Mouse (Mus musculus): ENCODE measurements around the gene Olfr168. TPM values are rescaled to one million over a fixed set of nuclear protein-coding genes. Genes with fewer than 3 reads are reported as not detected.
"Not testable (repeated sequence)": the region's sequence is repeated elsewhere in the genome, so short reads cannot be mapped to it uniquely, and the experiment has no call there.

The Olfr168 gene
- polyA plus RNA-seq (2015; fragmentation: Nextera tagmentation; extraction: Ambion mirVana): not detected in 2 replicates

GRCm38 (mm10) chr16:19535455-19535854, at the start of gene Olfr168:
Olfr168 (minus strand) TSS chr16:19535555.
- no peaks in the 10 kb centered on the region for H3K27me3 ChIP-seq
- no peak within 1 kb of the TSS for H3K4me3 ChIP-seq
- ATAC-seq (ENCODE audit: insufficient number of reproducible peaks, insufficient read depth, low FRiP score, low TSS enrichment, low read depth): no peak
- no peak within 1 kb of the TSS for H3K4me2 ChIP-seq
- peaks cover 4% of the 10 kb centered on the region; the same call in 1 of the 2 replicates for H3K9me3 ChIP-seq
- no peak within 1 kb of the TSS for H3K27ac ChIP-seq
- H3K9ac ChIP-seq: no peak within 1 kb of the TSS
- H3K4me1 ChIP-seq: no peaks in the 10 kb centered on the region
- H3K36me3 ChIP-seq: no peaks in the 10 kb centered on the region

- H3K4me3 ChIP-seq; H3K9me3 ChIP-seq; H3K27me3 ChIP-seq; ATAC-seq (ENCODE audit: insufficient number of reproducible peaks, insufficient read depth, low FRiP score, low TSS enrichment, low read depth); H3K27ac ChIP-seq; H3K9ac ChIP-seq; H3K36me3 ChIP-seq; H3K4me2 ChIP-seq; H3K4me1 ChIP-seq: not testable (repeated sequence)
- WGBS: 95% methylated on average over 2 of the region's 2 CpGs
Measured at GRCm38 (mm10) chr16:19571709-19572108, 36.4 kb upstream of the Olfr168 start, which contains the start of gene Olfr169. Olfr169 (minus strand) TSS chr16:19571809.

- H3K9me3 ChIP-seq; H3K4me2 ChIP-seq; H3K27me3 ChIP-seq; H3K36me3 ChIP-seq; H3K4me3 ChIP-seq; H3K4me1 ChIP-seq; ATAC-seq (ENCODE audit: insufficient number of reproducible peaks, insufficient read depth, low FRiP score, low TSS enrichment, low read depth); H3K27ac ChIP-seq; H3K9ac ChIP-seq: not testable (repeated sequence)
- WGBS: 87% methylated on average over 7 of the region's 7 CpGs
Measured at GRCm38 (mm10) chr16:19553429-19553828, 18.1 kb upstream of the Olfr168 start.

- not testable (repeated sequence) for H3K36me3 ChIP-seq, H3K4me1 ChIP-seq
- 84% methylated on average over 3 of the region's 3 CpGs for WGBS
Measured at GRCm38 (mm10) chr16:19552246-19552645, 16.9 kb upstream of the Olfr168 start.

GRCm38 (mm10) chr16:19522166-19522565, 13.2 kb downstream of the Olfr168 start, which contains the start of gene Olfr167:
Olfr167 (minus strand) TSS chr16:19522266.
- no peak within 1 kb of the TSS for H3K27ac ChIP-seq
- ATAC-seq (ENCODE audit: insufficient number of reproducible peaks, insufficient read depth, low FRiP score, low TSS enrichment, low read depth): no peak
- H3K36me3 ChIP-seq: no peaks in the 10 kb centered on the region
- H3K9ac ChIP-seq: no peak within 1 kb of the TSS
- WGBS: 93% methylated on average over 2 of the region's 2 CpGs
- H3K4me1 ChIP-seq: no peaks in the 10 kb centered on the region
- no peaks in the 10 kb centered on the region for H3K27me3 ChIP-seq
- no peaks in the 10 kb centered on the region for H3K9me3 ChIP-seq
- H3K4me3 ChIP-seq: no peak within 1 kb of the TSS
- no peak within 1 kb of the TSS for H3K4me2 ChIP-seq

More at GRCm38 (mm10) chr16:19552246-19552645, 16.9 kb upstream of the Olfr168 start:
- not testable (repeated sequence) for ATAC-seq (ENCODE audit: insufficient number of reproducible peaks, insufficient read depth, low FRiP score, low TSS enrichment, low read depth); H3K27me3 ChIP-seq; H3K4me2 ChIP-seq; H3K9ac ChIP-seq; H3K27ac ChIP-seq; H3K9me3 ChIP-seq; H3K4me3 ChIP-seq

- Histone ChIP-seq H3K36me3 (no peaks in the 10 kb centered on the region), H3K4me3 (no peak within 1 kb of the TSS), H3K9me3 (no peaks in the 10 kb centered on the region), H3K27me3 (no peaks in the 10 kb centered on the region), H3K4me2 (no peak within 1 kb of the TSS), H3K27ac (no peak within 1 kb of the TSS), H3K9ac (no peak within 1 kb of the TSS), H3K4me1 (no peaks in the 10 kb centered on the region)
- ATAC-seq (ENCODE audit: insufficient number of reproducible peaks, insufficient read depth, low FRiP score, low TSS enrichment, low read depth): no peak
Measured at GRCm38 (mm10) chr16:19483394-19483793, 52.0 kb downstream of the Olfr168 start, which contains the start of gene Olfr166. Olfr166 (plus strand) TSS chr16:19483694.

Other genes with a start within 250 kb of the Olfr168 start
- not detected in 2 replicates for gene Olfr164, start 221.5 kb downstream of the Olfr168 start, polyA plus RNA-seq (2015; fragmentation: Nextera tagmentation; extraction: Ambion mirVana)
- gene Olfr165, start 112.4 kb downstream of the Olfr168 start, polyA plus RNA-seq (2015; fragmentation: Nextera tagmentation; extraction: Ambion mirVana): not detected in 2 replicates
- gene Olfr166, start 51.9 kb downstream of the Olfr168 start, polyA plus RNA-seq (2015; fragmentation: Nextera tagmentation; extraction: Ambion mirVana): not detected in 2 replicates
- gene Olfr167, start 13.3 kb downstream of the Olfr168 start, polyA plus RNA-seq (2015; fragmentation: Nextera tagmentation; extraction: Ambion mirVana): not detected in 2 replicates
- not detected in 2 replicates for gene Olfr169, start 36.3 kb upstream of the Olfr168 start, polyA plus RNA-seq (2015; fragmentation: Nextera tagmentation; extraction: Ambion mirVana)
- gene Olfr170, start 76.3 kb upstream of the Olfr168 start, polyA plus RNA-seq (2015; fragmentation: Nextera tagmentation; extraction: Ambion mirVana): not detected in 2 replicates
- not detected in 2 replicates for gene Olfr171, start 94.4 kb upstream of the Olfr168 start, polyA plus RNA-seq (2015; fragmentation: Nextera tagmentation; extraction: Ambion mirVana)
- gene Lamp3, start 170.8 kb upstream of the Olfr168 start, polyA plus RNA-seq (2015; fragmentation: Nextera tagmentation; extraction: Ambion mirVana): 0.08 and 0.18 TPM in 2 replicates
- gene B3gnt5, start 224.7 kb upstream of the Olfr168 start, polyA plus RNA-seq (2015; fragmentation: Nextera tagmentation; extraction: Ambion mirVana): 23.9 and 29.6 TPM in 2 replicates

Data from embryonic facial prominence, embryonic 13.5 days (tissue).